Mouse (Mus musculus) testis, adult 2 months (tissue): ENCODE results near the gene Usp12.

Experiments used
- CTCF ChIP-seq: fragments of 200-500 bp; IDR thresholded peaks from 2 replicates; pipeline ENCODE4 v1.5.1; 2012; ENCODE audit warnings: low read depth, mild to moderate bottlenecking, inconsistent platforms, low read length, moderate library complexity; ENCODE audit not compliant: control insufficient read depth, insufficient read depth, insufficient replicate concordance
- POLR2A ChIP-seq: fragments of 200-500 bp; IDR thresholded peaks from 2 replicates; pipeline ENCODE4 v1.6.1; 2012; ENCODE audit warnings: low read depth, mild to moderate bottlenecking, inconsistent platforms, low read length, moderate library complexity; ENCODE audit not compliant: control insufficient read depth

DNA sequence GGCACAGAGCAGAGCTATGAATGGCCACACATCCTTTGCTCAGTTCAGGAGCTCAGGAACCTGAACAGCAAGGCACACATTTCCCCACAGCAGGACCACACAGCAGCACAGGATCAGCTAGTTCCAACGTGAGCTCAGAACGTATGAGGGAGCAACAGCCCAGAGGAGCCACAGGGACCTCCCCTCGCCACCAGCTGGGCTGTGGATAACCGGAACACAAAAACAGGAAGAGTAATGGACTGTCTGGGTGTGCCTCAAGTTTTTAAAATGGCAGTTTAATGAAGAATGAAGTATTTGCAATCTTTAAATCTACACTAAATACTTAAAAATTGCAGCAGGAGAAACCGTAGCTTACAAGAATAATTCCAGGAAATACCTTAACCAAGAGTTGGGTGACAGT lies 44.9 kb downstream of the Usp12 start:
- TF ChIP-seq CTCF (no peak), POLR2A (no peak)
